Mouse (Mus musculus): ENCODE data around the gene Ugt3a1. TPM values are rescaled to one million over a fixed set of nuclear protein-coding genes. Genes with fewer than 3 reads are reported as not detected.

Ugt3a1 gene
- polyA plus RNA-seq, 1 experiment from 2014 or later = not detected

DNA sequence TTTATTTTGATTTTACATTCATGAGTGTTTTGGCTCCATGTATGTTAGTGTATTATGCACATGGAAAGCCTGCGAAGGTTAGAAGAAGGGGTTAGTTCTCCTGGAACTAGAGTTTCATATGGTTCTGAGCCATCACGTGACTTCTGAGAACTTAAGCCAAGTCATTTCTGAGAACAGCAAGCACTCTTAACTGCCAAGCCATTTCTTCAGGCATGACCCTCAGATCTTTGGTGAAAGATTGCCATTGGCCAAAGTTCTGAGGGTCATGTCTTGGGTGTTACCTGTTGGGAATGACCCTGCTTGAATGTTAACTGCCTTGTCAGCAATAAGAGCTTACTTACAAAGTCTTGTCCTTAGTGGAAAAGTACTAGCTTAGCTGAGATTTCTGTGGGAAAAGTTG, 6.5 kb downstream of the Ugt3a1 start:
- Histone ChIP-seq H3K27me3 (ENCODE audit: control insufficient read depth, insufficient read depth, low read length) (no peaks in the 10 kb centered on the region), H3K9me3 (ENCODE audit: control insufficient read depth, low read length) (no peaks in the 10 kb centered on the region), H3K9ac (ENCODE audit: low read length) (no peak overlapping the region), H3K27ac (replicated peaks in 1 of 2; ENCODE audit: control insufficient read depth in 1 of 2, insufficient read depth in 1 of 2, low read depth in 2 of 2, low read length in 2 of 2) (no peak overlapping the region), H3K4me2 (ENCODE audit: low read length) (no peak overlapping the region), H3K36me3 (ENCODE audit: control insufficient read depth, insufficient read depth, low read length) (no peaks in the 10 kb centered on the region), H3K4me3 (ENCODE audit: control insufficient read depth in 1 of 2, insufficient read depth in 1 of 2, low read depth in 1 of 2, low read length in 2 of 2) (no peak overlapping the region), H3K4me1 (ENCODE audit: control insufficient read depth in 2 of 2, insufficient read depth in 2 of 2, low read length in 2 of 2) (no peaks in the 10 kb centered on the region)
- 78% methylated on average over 2 of the region's 2 CpGs for WGBS
- ATAC-seq (ENCODE audit: insufficient number of reproducible peaks, insufficient read depth, low FRiP score, low read depth) = no peak

DNA sequence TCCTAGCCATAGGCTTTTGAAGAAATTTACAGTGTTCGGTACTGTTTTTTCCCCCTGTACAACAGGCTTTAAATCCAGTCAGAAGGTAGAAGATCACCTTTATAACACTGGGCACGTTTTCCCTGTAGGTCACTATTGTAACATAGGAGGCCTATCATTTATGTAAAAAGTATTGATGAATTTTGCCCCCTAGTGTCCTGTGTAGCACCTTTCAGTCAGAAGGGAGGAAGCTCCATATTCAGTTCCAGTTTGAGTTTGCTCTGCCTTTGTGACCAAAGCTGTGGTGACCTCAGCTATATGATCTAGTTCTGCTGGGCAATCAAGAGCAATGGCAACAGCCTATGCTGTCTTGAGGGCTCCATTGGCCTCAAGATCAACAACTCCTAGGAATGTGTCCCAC, 13.0 kb downstream of the Ugt3a1 start:
- no peak for ATAC-seq (ENCODE audit: insufficient number of reproducible peaks, insufficient read depth, low FRiP score, low read depth)
- H3K36me3 ChIP-seq (ENCODE audit: control insufficient read depth, insufficient read depth, low read length) = no peaks in the 10 kb centered on the region
- no peaks in the 10 kb centered on the region for H3K27me3 ChIP-seq (ENCODE audit: control insufficient read depth, insufficient read depth, low read length)
- no peak overlapping the region for H3K27ac ChIP-seq (replicated peaks in 1 of 2; ENCODE audit: control insufficient read depth in 1 of 2, insufficient read depth in 1 of 2, low read depth in 2 of 2, low read length in 2 of 2)
- 57% methylated on average over 2 of the region's 2 CpGs for WGBS
- no peak overlapping the region for H3K4me3 ChIP-seq (ENCODE audit: control insufficient read depth in 1 of 2, insufficient read depth in 1 of 2, low read depth in 1 of 2, low read length in 2 of 2)
- no peak overlapping the region for H3K9ac ChIP-seq (ENCODE audit: low read length)
- no peaks in the 10 kb centered on the region for H3K9me3 ChIP-seq (ENCODE audit: control insufficient read depth, low read length)
- no peak overlapping the region for H3K4me2 ChIP-seq (ENCODE audit: low read length)
- no peaks in the 10 kb centered on the region for H3K4me1 ChIP-seq (ENCODE audit: control insufficient read depth in 2 of 2, insufficient read depth in 2 of 2, low read length in 2 of 2)

DNA sequence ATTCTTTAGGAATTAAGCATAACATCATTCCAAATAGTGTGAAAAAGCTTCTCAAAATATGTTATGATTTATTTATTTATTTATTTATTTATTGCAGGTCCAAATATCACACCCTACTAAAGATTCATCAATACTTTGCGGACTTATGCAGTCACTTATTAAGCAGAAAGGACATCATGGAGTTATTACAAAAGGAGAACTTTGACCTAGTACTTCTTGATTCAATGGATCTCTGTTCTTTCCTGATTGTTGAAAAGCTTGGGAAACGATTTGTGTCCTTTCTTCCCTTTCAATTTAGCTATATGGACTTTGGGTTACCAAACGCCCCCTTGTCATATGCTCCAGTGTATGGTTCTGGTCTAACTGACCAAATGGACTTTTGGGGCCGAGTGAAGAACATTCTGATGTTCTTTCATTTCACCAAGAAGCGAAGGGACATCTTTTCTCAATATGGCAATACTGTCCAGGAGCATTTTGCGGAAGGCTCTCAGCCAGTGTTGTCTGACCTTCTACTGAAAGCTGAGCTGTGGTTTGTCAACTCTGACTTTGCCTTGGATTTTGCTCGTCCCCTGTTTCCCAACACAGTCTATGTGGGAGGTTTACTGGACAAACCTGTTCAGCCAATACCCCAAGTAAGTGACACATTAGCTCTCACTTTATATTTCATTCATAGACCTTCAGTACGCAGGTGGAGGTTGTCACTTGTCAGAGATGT, 29.4 kb downstream of the Ugt3a1 start:
- Histone ChIP-seq H3K4me2 (ENCODE audit: low read length) (no peak overlapping the region), H3K4me1 (ENCODE audit: control insufficient read depth in 2 of 2, insufficient read depth in 2 of 2, low read length in 2 of 2) (no peaks in the 10 kb centered on the region), H3K27ac (replicated peaks in 1 of 2; ENCODE audit: control insufficient read depth in 1 of 2, insufficient read depth in 1 of 2, low read depth in 2 of 2, low read length in 2 of 2) (no peak overlapping the region), H3K36me3 (ENCODE audit: control insufficient read depth, insufficient read depth, low read length) (no peaks in the 10 kb centered on the region), H3K27me3 (ENCODE audit: control insufficient read depth, insufficient read depth, low read length) (no peaks in the 10 kb centered on the region), H3K9ac (ENCODE audit: low read length) (no peak overlapping the region), H3K4me3 (ENCODE audit: control insufficient read depth in 1 of 2, insufficient read depth in 1 of 2, low read depth in 1 of 2, low read length in 2 of 2) (no peak overlapping the region), H3K9me3 (ENCODE audit: control insufficient read depth, low read length) (peaks cover 2% of the 10 kb centered on the region; the same call in 1 of the 2 replicates)
- WGBS = 69% methylated on average over 8 of the region's 8 CpGs
- ATAC-seq (ENCODE audit: insufficient number of reproducible peaks, insufficient read depth, low FRiP score, low read depth) = no peak

DNA sequence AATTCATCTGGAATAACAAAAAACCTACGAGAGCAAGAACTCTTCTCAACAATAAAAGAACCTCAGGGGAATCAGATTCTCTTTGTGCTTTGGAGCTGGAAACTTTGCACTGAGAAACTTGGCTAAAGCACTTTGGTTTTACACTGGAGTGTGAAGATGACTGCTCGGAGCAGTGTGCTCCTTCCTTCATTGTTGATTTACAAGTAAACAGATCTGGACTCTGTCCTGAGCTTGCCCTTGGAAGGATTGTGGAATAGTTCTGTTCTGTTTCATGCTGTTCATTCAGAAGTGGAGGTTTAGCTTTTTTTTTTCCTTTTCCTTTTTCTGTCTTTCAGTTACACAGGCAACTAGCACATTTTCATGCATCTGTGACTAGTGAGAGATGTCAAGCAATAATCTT, 57.9 kb downstream of the Ugt3a1 start:
- no peak for ATAC-seq (ENCODE audit: insufficient number of reproducible peaks, insufficient read depth, low FRiP score, low read depth)
- Histone ChIP-seq H3K27me3 (ENCODE audit: control insufficient read depth, insufficient read depth, low read length) (no peaks in the 10 kb centered on the region), H3K4me2 (ENCODE audit: low read length) (no peak overlapping the region), H3K27ac (replicated peaks in 1 of 2; ENCODE audit: control insufficient read depth in 1 of 2, insufficient read depth in 1 of 2, low read depth in 2 of 2, low read length in 2 of 2) (no peak overlapping the region), H3K4me3 (ENCODE audit: control insufficient read depth in 1 of 2, insufficient read depth in 1 of 2, low read depth in 1 of 2, low read length in 2 of 2) (no peak overlapping the region), H3K9ac (ENCODE audit: low read length) (no peak overlapping the region), H3K36me3 (ENCODE audit: control insufficient read depth, insufficient read depth, low read length) (no peaks in the 10 kb centered on the region), H3K9me3 (ENCODE audit: control insufficient read depth, low read length) (no peaks in the 10 kb centered on the region), H3K4me1 (ENCODE audit: control insufficient read depth in 2 of 2, insufficient read depth in 2 of 2, low read length in 2 of 2) (no peaks in the 10 kb centered on the region)
- WGBS = 72% methylated on average over 2 of the region's 2 CpGs

DNA sequence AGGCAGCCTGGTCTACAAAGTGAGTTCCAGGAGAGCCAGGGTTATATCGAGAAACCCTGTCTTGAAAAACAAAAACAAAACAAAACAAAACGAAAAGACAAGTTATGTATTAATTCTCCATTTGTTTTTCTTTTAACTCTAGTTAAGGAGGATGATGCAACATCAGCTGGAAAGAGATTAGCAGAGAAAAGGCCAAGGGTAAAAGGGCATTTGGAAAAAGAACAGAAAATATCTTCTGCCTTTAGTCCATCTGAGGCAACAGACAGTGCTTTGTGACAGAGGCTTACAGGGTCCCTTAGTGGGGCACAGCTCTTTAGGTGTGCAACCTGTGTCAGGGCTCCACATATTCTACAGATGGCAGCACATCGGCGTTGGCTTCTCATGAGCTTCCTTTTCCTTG, 58.7 kb downstream of the Ugt3a1 start, which contains the start of gene Ugt3a2:
Gene Ugt3a2, plus strand, starts transcription at position 210 of the 400 bp plus-strand sequence.
- no peaks in the 10 kb centered on the region for H3K36me3 ChIP-seq (ENCODE audit: control insufficient read depth, insufficient read depth, low read length)
- no peaks in the 10 kb centered on the region for H3K27me3 ChIP-seq (ENCODE audit: control insufficient read depth, insufficient read depth, low read length)
- 75% methylated on average over 4 of the region's 4 CpGs for WGBS
- H3K9me3 ChIP-seq (ENCODE audit: control insufficient read depth, low read length) = no peaks in the 10 kb centered on the region
- H3K4me1 ChIP-seq (ENCODE audit: control insufficient read depth in 2 of 2, insufficient read depth in 2 of 2, low read length in 2 of 2) = no peaks in the 10 kb centered on the region
- H3K4me2 ChIP-seq (ENCODE audit: low read length) = no peak within 1 kb of the TSS
- H3K4me3 ChIP-seq (ENCODE audit: control insufficient read depth in 1 of 2, insufficient read depth in 1 of 2, low read depth in 1 of 2, low read length in 2 of 2) = no peak within 1 kb of the TSS
- no peak within 1 kb of the TSS for H3K9ac ChIP-seq (ENCODE audit: low read length)
- no peak for ATAC-seq (ENCODE audit: insufficient number of reproducible peaks, insufficient read depth, low FRiP score, low read depth)
- no peak within 1 kb of the TSS for H3K27ac ChIP-seq (replicated peaks in 1 of 2; ENCODE audit: control insufficient read depth in 1 of 2, insufficient read depth in 1 of 2, low read depth in 2 of 2, low read length in 2 of 2)

DNA sequence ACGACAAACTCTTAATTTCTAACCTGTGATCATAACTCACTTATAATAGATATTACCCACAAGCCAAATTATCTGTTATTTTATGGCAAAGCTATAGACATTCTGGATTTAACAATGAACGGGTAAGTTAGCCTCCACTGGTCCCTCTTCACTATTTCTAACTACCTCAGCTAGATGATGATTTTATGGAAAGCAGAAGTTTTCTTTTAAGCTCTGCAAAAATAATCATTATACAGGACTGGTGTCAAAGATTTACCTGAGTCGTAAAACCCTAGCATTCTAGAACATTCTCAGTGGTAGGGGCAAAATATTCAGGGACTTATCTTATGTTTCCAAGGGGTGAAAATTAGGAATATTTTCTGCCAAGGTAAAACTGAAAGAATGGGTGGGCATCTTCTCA, 59.9 kb downstream of the Ugt3a1 start:
- H3K9ac ChIP-seq (ENCODE audit: low read length) = no peak overlapping the region
- WGBS = 63% methylated on average over 3 of the region's 3 CpGs

DNA sequence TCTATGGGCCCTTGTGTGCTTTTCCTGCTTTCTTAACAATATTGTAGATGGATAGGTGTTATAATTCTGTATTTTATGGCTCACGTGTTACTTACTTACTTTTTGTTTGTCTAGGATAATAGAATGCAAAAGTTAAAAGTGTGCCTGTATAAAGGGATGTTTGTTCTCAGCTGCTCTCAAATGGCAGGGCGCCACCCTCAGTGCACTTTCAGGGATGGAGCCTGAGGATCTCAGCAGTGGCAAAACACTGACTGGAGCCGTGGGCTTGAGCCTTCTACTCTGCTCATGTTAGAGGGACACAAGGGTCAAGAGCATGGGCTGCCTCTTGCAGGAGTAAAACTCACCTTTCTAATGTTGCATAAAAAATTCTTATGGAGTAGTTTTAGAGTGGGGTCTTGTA, 60.3 kb downstream of the Ugt3a1 start:
- 60% methylated on average over 3 of the region's 3 CpGs for WGBS
- Histone ChIP-seq H3K4me3 (ENCODE audit: control insufficient read depth in 1 of 2, insufficient read depth in 1 of 2, low read depth in 1 of 2, low read length in 2 of 2) (no peak overlapping the region), H3K36me3 (ENCODE audit: control insufficient read depth, insufficient read depth, low read length) (no peaks in the 10 kb centered on the region), H3K27ac (replicated peaks in 1 of 2; ENCODE audit: control insufficient read depth in 1 of 2, insufficient read depth in 1 of 2, low read depth in 2 of 2, low read length in 2 of 2) (no peak overlapping the region), H3K4me1 (ENCODE audit: control insufficient read depth in 2 of 2, insufficient read depth in 2 of 2, low read length in 2 of 2) (no peaks in the 10 kb centered on the region), H3K4me2 (ENCODE audit: low read length) (no peak overlapping the region), H3K27me3 (ENCODE audit: control insufficient read depth, insufficient read depth, low read length) (no peaks in the 10 kb centered on the region), H3K9ac (ENCODE audit: low read length) (no peak overlapping the region), H3K9me3 (ENCODE audit: control insufficient read depth, low read length) (no peaks in the 10 kb centered on the region)
- ATAC-seq (ENCODE audit: insufficient number of reproducible peaks, insufficient read depth, low FRiP score, low read depth) = no peak

More for the DNA sequence above, 59.9 kb downstream of the Ugt3a1 start:
- H3K4me3 ChIP-seq (ENCODE audit: control insufficient read depth in 1 of 2, insufficient read depth in 1 of 2, low read depth in 1 of 2, low read length in 2 of 2) = no peak overlapping the region
- H3K36me3 ChIP-seq (ENCODE audit: control insufficient read depth, insufficient read depth, low read length) = no peaks in the 10 kb centered on the region
- no peak for ATAC-seq (ENCODE audit: insufficient number of reproducible peaks, insufficient read depth, low FRiP score, low read depth)
- no peaks in the 10 kb centered on the region for H3K9me3 ChIP-seq (ENCODE audit: control insufficient read depth, low read length)
- no peaks in the 10 kb centered on the region for H3K27me3 ChIP-seq (ENCODE audit: control insufficient read depth, insufficient read depth, low read length)
- H3K27ac ChIP-seq (replicated peaks in 1 of 2; ENCODE audit: control insufficient read depth in 1 of 2, insufficient read depth in 1 of 2, low read depth in 2 of 2, low read length in 2 of 2) = no peak overlapping the region
- no peaks in the 10 kb centered on the region for H3K4me1 ChIP-seq (ENCODE audit: control insufficient read depth in 2 of 2, insufficient read depth in 2 of 2, low read length in 2 of 2)
- no peak overlapping the region for H3K4me2 ChIP-seq (ENCODE audit: low read length)

DNA sequence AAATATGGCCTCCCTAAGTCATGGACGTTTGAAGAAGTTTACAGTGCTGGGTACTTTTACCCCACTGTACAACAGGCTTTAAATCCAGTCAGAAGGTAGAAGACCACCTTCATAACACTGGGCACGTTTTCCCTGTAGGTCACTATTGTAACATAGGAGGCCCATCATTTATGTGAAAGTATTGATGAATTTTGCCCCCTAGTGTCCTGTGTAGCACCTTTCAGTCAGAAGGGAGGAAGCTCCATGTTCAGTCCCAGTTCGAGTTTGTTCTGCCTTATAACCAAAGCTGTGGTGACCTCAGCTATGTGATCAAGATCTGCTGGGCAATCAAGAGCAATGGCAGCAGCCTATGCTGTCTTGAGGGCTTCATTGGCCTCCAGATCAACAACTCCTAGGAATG, 72.1 kb downstream of the Ugt3a1 start:
- Histone ChIP-seq H3K9ac (ENCODE audit: low read length) (no peak overlapping the region), H3K9me3 (ENCODE audit: control insufficient read depth, low read length) (no peaks in the 10 kb centered on the region), H3K4me3 (ENCODE audit: control insufficient read depth in 1 of 2, insufficient read depth in 1 of 2, low read depth in 1 of 2, low read length in 2 of 2) (no peak overlapping the region), H3K4me1 (ENCODE audit: control insufficient read depth in 2 of 2, insufficient read depth in 2 of 2, low read length in 2 of 2) (no peaks in the 10 kb centered on the region), H3K27me3 (ENCODE audit: control insufficient read depth, insufficient read depth, low read length) (no peaks in the 10 kb centered on the region), H3K4me2 (ENCODE audit: low read length) (no peak overlapping the region), H3K27ac (replicated peaks in 1 of 2; ENCODE audit: control insufficient read depth in 1 of 2, insufficient read depth in 1 of 2, low read depth in 2 of 2, low read length in 2 of 2) (no peak overlapping the region), H3K36me3 (ENCODE audit: control insufficient read depth, insufficient read depth, low read length) (no peaks in the 10 kb centered on the region)
- 49% methylated on average over 3 of the region's 3 CpGs for WGBS
- no peak for ATAC-seq (ENCODE audit: insufficient number of reproducible peaks, insufficient read depth, low FRiP score, low read depth)
